Mouse (Mus musculus) neural tube, embryonic 11.5 days (tissue): ENCODE results near the gene Gm8773. TPM values are rescaled to one million over a fixed set of nuclear protein-coding genes. Genes with fewer than 3 reads are reported as not detected.

Source experiments
- ATAC-seq: fragments of 200-750 bp; cut with Nextera tagmentation; 2 replicates; pipeline ENCODE4 v1.8.0; 2017; ENCODE audit warnings: moderate number of reproducible peaks, mild to moderate bottlenecking, moderate TSS enrichment, moderate library complexity; ENCODE audit not compliant: insufficient read depth, low FRiP score, low TSS enrichment
- DNase-seq: peaks from one replicate; pipeline ENCODE4 v3.0.0-alpha.2; 2015; ENCODE audit warnings: low spot score
- H3K27ac ChIP-seq: fragments of 300-500 bp; sonication (generic); 2 replicates; pipeline ENCODE4 v1.5.1; 2014; ENCODE audit warnings: low read depth, mild to moderate bottlenecking, low read length
- H3K27me3 ChIP-seq: fragments of 300-500 bp; sonication (generic); 2 replicates; pipeline ENCODE4 v1.6.1; 2014; ENCODE audit warnings: mild to moderate bottlenecking, low read length, mixed read lengths; ENCODE audit not compliant: control insufficient read depth, insufficient read depth
- H3K36me3 ChIP-seq: fragments of 300-500 bp; sonication (generic); 2 replicates; pipeline ENCODE4 v1.6.1; 2014; ENCODE audit warnings: mild to moderate bottlenecking, low read length, moderate library complexity, mixed read lengths; ENCODE audit not compliant: control insufficient read depth, insufficient read depth
- H3K4me1 ChIP-seq: fragments of 300-500 bp; sonication (generic); 2 replicates; pipeline ENCODE4 v1.6.1; 2014; ENCODE audit warnings: low read length, mixed read lengths; ENCODE audit not compliant: control insufficient read depth, insufficient read depth
- H3K4me2 ChIP-seq: fragments of 300-500 bp; sonication (generic); 2 replicates; pipeline ENCODE4 v1.6.1; 2014; ENCODE audit warnings: low read depth, mild to moderate bottlenecking, moderate library complexity
- H3K4me3 ChIP-seq: fragments of 300-500 bp; sonication (generic); 2 replicates; pipeline ENCODE4 v1.5.1; 2014; ENCODE audit warnings: low read depth, low read length
- H3K9ac ChIP-seq: fragments of 300-500 bp; sonication (generic); 2 replicates; pipeline ENCODE4 v1.6.1; 2014; ENCODE audit warnings: mild to moderate bottlenecking, low read length
- H3K9me3 ChIP-seq: fragments of 300-500 bp; sonication (generic); 2 replicates; pipeline ENCODE4 v1.6.1; 2016; ENCODE audit warnings: low read length; ENCODE audit not compliant: control insufficient read depth
- WGBS: fragments of 180-500 bp; shearing (Covaris S2); extraction: QIAGEN DNeasy Blood & Tissue Kit; methylation state at CpG from one replicate; pipeline ENCODE4 v1.1.7; 2014; 5-methylcytosine and 5-hydroxymethylcytosine counted together
- polyA plus RNA-seq: library from polyadenylated mRNA; unstranded; fragments of >200 nt; fragmentation: Nextera tagmentation; extraction: Ambion mirVana; gene quantifications from 2 replicates; pipeline ENCODE4 v1.2.1, GENCODE M21; 2014

Gm8773 gene
- polyA plus RNA-seq, 1 experiment from 2014 or later, result 5.2 TPM

GRCm38 (mm10) chr5:5561041-5561706 lies 12.4 kb upstream of the Gm8773 start:
- Histone ChIP-seq H3K36me3 (no peaks in the 10 kb centered on the region), H3K27me3 (no peaks in the 10 kb centered on the region), H3K9me3 (no peaks in the 10 kb centered on the region), H3K4me2 (no peak overlapping the region), H3K4me1 (no peaks in the 10 kb centered on the region), H3K9ac (no peak overlapping the region), H3K4me3 (no peak overlapping the region), H3K27ac (no peak overlapping the region)
- WGBS, result 75% methylated on average over 4 of the region's 4 CpGs
- no peak for ATAC-seq
- no peak for DNase-seq

GRCm38 (mm10) chr5:5562435-5562834 lies 11.2 kb upstream of the Gm8773 start:
- Histone ChIP-seq H3K36me3 (no peaks in the 10 kb centered on the region), H3K4me3 (no peak overlapping the region), H3K27me3 (no peaks in the 10 kb centered on the region), H3K4me2 (no peak overlapping the region), H3K9me3 (no peaks in the 10 kb centered on the region), H3K4me1 (no peaks in the 10 kb centered on the region), H3K9ac (no peak overlapping the region), H3K27ac (no peak overlapping the region)
- WGBS, result 84% methylated on average over 3 of the region's 3 CpGs
- DNase-seq (no peak), ATAC-seq (no peak)

GRCm38 (mm10) chr5:5587686-5588085 lies 14.1 kb downstream of the Gm8773 start:
- no peaks in the 10 kb centered on the region for H3K9me3 ChIP-seq
- H3K4me3 ChIP-seq, result no peak overlapping the region
- no peak for ATAC-seq
- H3K36me3 ChIP-seq, result no peaks in the 10 kb centered on the region
- H3K9ac ChIP-seq, result no peak overlapping the region
- H3K4me1 ChIP-seq, result no peaks in the 10 kb centered on the region
- 87% methylated on average over 3 of the region's 3 CpGs for WGBS
- H3K4me2 ChIP-seq, result no peak overlapping the region
- DNase-seq, result no peak
- no peaks in the 10 kb centered on the region for H3K27me3 ChIP-seq
- no peak overlapping the region for H3K27ac ChIP-seq

GRCm38 (mm10) chr5:5610540-5610939 lies 36.9 kb downstream of the Gm8773 start:
- H3K9ac ChIP-seq, result no peak overlapping the region
- no peaks in the 10 kb centered on the region for H3K4me1 ChIP-seq
- DNase-seq (no peak), ATAC-seq (no peak)
- H3K27me3 ChIP-seq, result no peaks in the 10 kb centered on the region
- H3K4me2 ChIP-seq, result no peak overlapping the region
- no peak overlapping the region for H3K27ac ChIP-seq
- H3K36me3 ChIP-seq, result no peaks in the 10 kb centered on the region
- no peaks in the 10 kb centered on the region for H3K9me3 ChIP-seq
- H3K4me3 ChIP-seq, result no peak overlapping the region
- 55% methylated on average over 3 of the region's 3 CpGs for WGBS

GRCm38 (mm10) chr5:5618329-5618728 lies 44.7 kb downstream of the Gm8773 start:
- no peak for DNase-seq
- 67% methylated on average over 4 of the region's 4 CpGs for WGBS
- no peak overlapping the region for H3K9ac ChIP-seq
- H3K9me3 ChIP-seq, result no peaks in the 10 kb centered on the region
- no peak overlapping the region for H3K4me2 ChIP-seq
- no peak overlapping the region for H3K27ac ChIP-seq
- no peaks in the 10 kb centered on the region for H3K27me3 ChIP-seq
- no peak overlapping the region for H3K4me3 ChIP-seq
- ATAC-seq, result no peak
- H3K4me1 ChIP-seq, result no peaks in the 10 kb centered on the region
- H3K36me3 ChIP-seq, result no peaks in the 10 kb centered on the region

- Histone ChIP-seq H3K27me3 (no peaks in the 10 kb centered on the region), H3K36me3 (no peaks in the 10 kb centered on the region), H3K4me1 (no peaks in the 10 kb centered on the region), H3K9ac (no peak overlapping the region), H3K9me3 (no peaks in the 10 kb centered on the region), H3K27ac (no peak overlapping the region), H3K4me3 (no peak overlapping the region), H3K4me2 (no peak overlapping the region)
- WGBS, result 76% methylated on average over 3 of the region's 3 CpGs
- ATAC-seq, result no peak
- no peak for DNase-seq
Measured at GRCm38 (mm10) chr5:5625491-5625890, 51.9 kb downstream of the Gm8773 start.

Other genes starting within 250 kb of the Gm8773 start
- gene Cdk14, start 153.5 kb upstream of the Gm8773 start, polyA plus RNA-seq, result 26.8 and 29.5 TPM in 2 replicates
- not detected in 2 replicates for gene 1700015F17Rik, start 94.7 kb upstream of the Gm8773 start, polyA plus RNA-seq
- 38.1 and 40.0 TPM in 2 replicates for gene Cldn12, start 58.8 kb upstream of the Gm8773 start, polyA plus RNA-seq
- 33.1 and 34.9 TPM in 2 replicates for gene Gtpbp10, start 14.3 kb upstream of the Gm8773 start, polyA plus RNA-seq
- 5.1 and 5.6 TPM in 2 replicates for gene Cfap69, start 90.4 kb downstream of the Gm8773 start, polyA plus RNA-seq
- 6.8 and 7.4 TPM in 2 replicates for gene Steap2, start 120.8 kb downstream of the Gm8773 start, polyA plus RNA-seq
- gene Steap1, start 175.5 kb downstream of the Gm8773 start, polyA plus RNA-seq, result 5.4 TPM in 2 replicates